Mouse (Mus musculus) liver, embryonic 14.5 days (tissue): ENCODE results near the gene Myo1f.

Source experiments
- CTCF ChIP-seq: IDR thresholded peaks from 2 replicates; pipeline ENCODE4 v1.5.1; 2016; ENCODE audit warnings: antibody characterized with exemption, low read depth, control low read depth
- EP300 ChIP-seq: IDR thresholded peaks from 2 replicates; pipeline ENCODE4 v1.6.1; 2016; ENCODE audit warnings: antibody characterized with exemption, low read depth

GRCm38 (mm10) chr17:33599836-33600475 lies 44.4 kb downstream of the Myo1f start:
- no peak for TF ChIP-seq CTCF
- no peak for TF ChIP-seq EP300
